Mouse (Mus musculus) ES-E14 (cell line): ENCODE data around the gene Lingo1. TPM values are rescaled to one million over a fixed set of nuclear protein-coding genes. Genes with fewer than 3 reads are reported as not detected.

Experiments
- DNase-seq: peaks from one replicate; pipeline ENCODE4 v3.0.0-alpha.2; 2013; ENCODE audit warnings: low read depth, low spot score
- H3K27ac ChIP-seq: 2 replicates; pipeline ENCODE4 v1.5.1; 2012; ENCODE audit warnings: low read depth, mild to moderate bottlenecking, low read length, moderate library complexity, mixed read lengths; ENCODE audit not compliant: poor library complexity, insufficient read depth, severe bottlenecking
- H3K36me3 ChIP-seq: 2 replicates; pipeline ENCODE4 v1.6.1; 2012; ENCODE audit warnings: mild to moderate bottlenecking, low read length, moderate library complexity, mixed read lengths; ENCODE audit not compliant: control insufficient read depth, poor library complexity, insufficient read depth, severe bottlenecking
- H3K4me1 ChIP-seq, 2 experiments: fragments of 150-350 bp in 1 of 2; sonication (generic) in 1 of 2; 2 replicates each; pipeline ENCODE4 v1.6.1; 2012; ENCODE audit warnings: low read length in 2 of 2, mild to moderate bottlenecking in 1 of 2, mixed read lengths in 1 of 2; ENCODE audit not compliant: control insufficient read depth in 2 of 2, insufficient read depth in 2 of 2, poor library complexity in 1 of 2
- H3K4me3 ChIP-seq, 2 experiments: fragments of 150-350 bp in 1 of 2; sonication (generic) in 1 of 2; 2 replicates each; pipeline ENCODE4 v1.5.1; 2012; ENCODE audit warnings: low read length in 2 of 2, low read depth in 1 of 2, mild to moderate bottlenecking in 1 of 2, mixed read lengths in 1 of 2; ENCODE audit not compliant: insufficient read depth in 1 of 2, poor library complexity in 1 of 2, severe bottlenecking in 1 of 2
- H3K9ac ChIP-seq: 2 replicates; pipeline ENCODE4 v1.6.1; 2012; ENCODE audit warnings: low read depth, mild to moderate bottlenecking, low read length, mixed read lengths; ENCODE audit not compliant: poor library complexity, insufficient read depth, severe bottlenecking
- H3K9me3 ChIP-seq: fragments of 150-350 bp; sonication (generic); 2 replicates; pipeline ENCODE4 v1.6.1; 2012; ENCODE audit warnings: low read depth, mild to moderate bottlenecking, low read length; ENCODE audit not compliant: control insufficient read depth, insufficient read depth
- CHD2 ChIP-seq: IDR thresholded peaks from 2 replicates; pipeline ENCODE4 v1.6.1; 2014; ENCODE audit warnings: mild to moderate bottlenecking, low read depth, low read length, inconsistent platforms
- HCFC1 ChIP-seq: IDR thresholded peaks from 2 replicates; pipeline ENCODE4 v1.6.1; 2012; ENCODE audit warnings: low read length, inconsistent platforms, borderline replicate concordance; ENCODE audit not compliant: insufficient read depth
- MAFK ChIP-seq: IDR thresholded peaks from 2 replicates; pipeline ENCODE4 v1.6.1; 2014; ENCODE audit warnings: mild to moderate bottlenecking, low read depth, low read length, inconsistent platforms; ENCODE audit not compliant: insufficient read depth
- ZC3H11A ChIP-seq: IDR thresholded peaks from 2 replicates; pipeline ENCODE4 v1.6.1; 2012; ENCODE audit warnings: low read depth, mild to moderate bottlenecking, inconsistent platforms, low read length, borderline replicate concordance
- ZNF384 ChIP-seq: IDR thresholded peaks from 2 replicates; pipeline ENCODE4 v1.6.1; 2012; ENCODE audit warnings: low read depth, low read length, inconsistent platforms
- in situ Hi-C, 2 experiments: fragments of 600-800 bp; cut with MboI; formaldehyde crosslinking; loops; one replicate each; pipeline ENCODE4 v1.15.1; 2025; ENCODE audit warnings: low sequenced_read_pairs in 2 of 2, inconsistent platforms in 1 of 2; ENCODE audit not compliant: unreplicated experiment in 2 of 2
- total RNA-seq: library from RNA; depleted of rRNA; stranded (reverse); fragments of 300-350 nt; gene quantifications from 2 replicates; pipeline ENCODE4 v1.2.3, GENCODE M21; 2012

Gene Lingo1
- total RNA-seq, 1 experiment = 1.3 TPM

- in situ Hi-C loops = no loop called here
- H3K4me1 ChIP-seq = no peaks in the 10 kb centered on the region
- TF ChIP-seq ZC3H11A (no peak), HCFC1 (no peak), CHD2 (no peak), ZNF384 (no peak), MAFK (no peak)
Observed at GRCm38 (mm10) chr9:56630945-56631344, 165.3 kb downstream of the Lingo1 start.

DNA sequence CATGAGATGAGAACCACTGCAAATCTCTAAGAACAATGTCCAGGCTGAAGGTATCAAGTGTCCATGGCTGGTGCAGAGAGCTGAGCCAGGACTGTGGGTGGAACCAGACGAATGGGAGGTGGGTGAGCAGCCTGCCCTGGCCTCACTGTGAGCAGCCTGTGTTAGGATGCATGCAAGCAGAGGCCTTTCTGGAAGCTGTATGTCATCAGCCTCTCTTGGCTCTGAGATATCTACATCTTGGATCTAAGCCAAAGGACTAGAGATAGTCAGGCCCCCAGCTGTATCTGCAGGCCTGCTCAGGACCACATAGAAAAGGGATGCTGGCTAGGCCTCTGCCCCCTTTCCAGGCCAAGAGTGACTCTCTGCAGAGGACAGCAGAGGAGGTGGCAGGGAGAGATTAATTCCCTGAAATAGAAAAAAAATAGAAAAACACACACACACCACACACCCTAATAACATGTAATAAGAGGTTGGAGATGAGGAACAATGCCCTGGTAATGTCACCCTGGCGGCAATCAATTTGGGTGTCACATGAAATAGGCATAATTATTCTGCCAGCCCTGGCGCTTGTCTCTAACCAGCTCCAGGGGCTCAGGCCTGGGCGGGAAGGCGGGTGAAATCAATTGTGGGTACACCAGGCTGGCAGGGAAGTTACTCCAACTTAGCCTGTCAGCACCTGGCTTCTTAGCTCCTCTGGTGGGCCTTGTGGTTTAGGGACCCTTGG, 166.4 kb downstream of the Lingo1 start:
- in situ Hi-C loops = no loop called here
- no peaks in the 10 kb centered on the region for H3K36me3 ChIP-seq
- H3K9me3 ChIP-seq = no peaks in the 10 kb centered on the region
- TF ChIP-seq HCFC1 (no peak), CHD2 (no peak), ZC3H11A (no peak), MAFK (no peak), ZNF384 (no peak)
- no peak overlapping the region for H3K27ac ChIP-seq
- H3K4me3 ChIP-seq = no peak overlapping the region
- H3K4me1 ChIP-seq = no peaks in the 10 kb centered on the region
- no peak overlapping the region for H3K9ac ChIP-seq
- DNase-seq = no peak

More at GRCm38 (mm10) chr9:56630945-56631344, 165.3 kb downstream of the Lingo1 start:
- Histone ChIP-seq H3K27ac (no peak overlapping the region), H3K9ac (no peak overlapping the region), H3K9me3 (no peaks in the 10 kb centered on the region), H3K36me3 (no peaks in the 10 kb centered on the region), H3K4me3 (no peak overlapping the region)
- DNase-seq = no peak

DNA sequence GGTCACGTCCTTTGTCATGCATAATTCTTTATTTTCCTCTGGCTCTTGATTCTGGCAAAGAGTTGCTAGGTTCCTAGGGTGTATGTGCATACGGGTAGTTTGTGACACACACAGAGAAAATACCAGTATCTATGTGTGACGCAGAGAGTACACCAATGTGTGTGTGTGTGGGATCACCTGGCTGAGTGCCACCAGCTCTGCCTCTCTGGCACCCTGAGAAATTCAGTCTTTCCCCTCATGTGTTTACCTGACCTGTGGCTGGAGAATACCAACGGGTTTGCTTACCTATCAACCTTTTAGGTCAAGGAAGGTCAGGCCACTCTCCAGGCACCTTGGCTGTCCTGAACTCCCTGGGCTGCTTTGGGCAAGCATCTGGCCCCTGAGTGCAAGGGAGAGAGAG, 169.0 kb downstream of the Lingo1 start:
- H3K27ac ChIP-seq = no peak overlapping the region
- TF ChIP-seq ZNF384 (no peak), ZC3H11A (no peak), MAFK (no peak), HCFC1 (no peak), CHD2 (no peak)
- H3K4me1 ChIP-seq = no peaks in the 10 kb centered on the region
- no peaks in the 10 kb centered on the region for H3K9me3 ChIP-seq
- in situ Hi-C loops = no loop called here
- DNase-seq = no peak
- no peak overlapping the region for H3K4me3 ChIP-seq
- H3K9ac ChIP-seq = no peak overlapping the region
- H3K36me3 ChIP-seq = no peaks in the 10 kb centered on the region

- Histone ChIP-seq H3K36me3 (no peaks in the 10 kb centered on the region), H3K4me3 (no peak overlapping the region), H3K4me1 (peaks cover 0 to 5% of the 10 kb centered on the region in 2 experiments; a peak in 1 of 4 replicates), H3K27ac (no peak overlapping the region), H3K9me3 (no peaks in the 10 kb centered on the region), H3K9ac (no peak overlapping the region)
- in situ Hi-C loops = no loop called here
- DNase-seq = no peak
- no peak for TF ChIP-seq MAFK
Observed at GRCm38 (mm10) chr9:56624923-56625322, 171.3 kb downstream of the Lingo1 start.

DNA sequence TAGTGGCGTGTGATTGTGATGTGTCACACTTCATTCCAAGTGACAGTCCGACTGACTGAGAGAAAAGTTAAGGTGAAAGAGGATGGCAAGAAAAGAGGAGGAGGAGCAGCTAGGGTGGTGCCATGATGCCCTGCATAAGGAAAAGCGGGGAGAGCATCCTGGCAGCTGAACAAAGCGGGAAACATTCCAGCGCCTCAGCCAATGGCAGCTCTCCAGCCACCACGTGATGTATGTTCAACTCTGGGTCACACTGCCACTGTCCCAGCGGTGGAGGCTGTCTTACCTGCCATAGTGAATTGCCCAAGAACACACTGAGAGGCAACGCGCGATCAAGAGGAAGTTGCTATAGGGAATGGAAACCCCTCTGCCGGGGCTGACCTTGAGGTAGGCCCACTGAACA, 172.9 kb downstream of the Lingo1 start:
- Histone ChIP-seq H3K4me3 (no peak overlapping the region), H3K27ac (no peak overlapping the region), H3K36me3 (no peaks in the 10 kb centered on the region), H3K9ac (no peak overlapping the region), H3K9me3 (no peaks in the 10 kb centered on the region), H3K4me1 (peaks cover 0 to 15% of the 10 kb centered on the region in 2 experiments; a peak in 1 of 4 replicates)
- DNase-seq = no peak
- in situ Hi-C loops = no loop called here
- TF ChIP-seq HCFC1 = no peak
- TF ChIP-seq ZNF384 = no peak
- no peak for TF ChIP-seq CHD2
- no peak for TF ChIP-seq ZC3H11A
- TF ChIP-seq MAFK = no peak
